Mouse (Mus musculus) liver, embryonic 14.5 days (tissue): ENCODE data around the gene Zfp276. TPM values are rescaled to one million over a fixed set of nuclear protein-coding genes. Genes with fewer than 3 reads are reported as not detected.
A peak's percentile ranks its signal among the peaks of the same experiment; 100 is the strongest.
"Not testable (repeated sequence)": the region's sequence is repeated elsewhere in the genome, so short reads cannot be mapped to it uniquely, and the experiment has no call there.

ENCODE experiments used
- ATAC-seq: fragments of 200-750 bp; cut with Nextera tagmentation; 2 replicates; pipeline ENCODE4 v1.8.0; 2017; ENCODE audit warnings: moderate number of reproducible peaks, mild to moderate bottlenecking, moderate library complexity; ENCODE audit not compliant: insufficient read depth
- DNase-seq, 3 experiments: peaks; one replicate each; pipeline ENCODE4 v3.0.0-alpha.2; 2012 to 2013; ENCODE audit warnings: low read depth in 3 of 3, low spot score in 3 of 3
- H3K27ac ChIP-seq: fragments of 300-500 bp; sonication (generic); 2 replicates; pipeline ENCODE4 v1.5.1; 2014; ENCODE audit warnings: moderate library complexity, mild to moderate bottlenecking, control low read depth, inconsistent platforms
- H3K27me3 ChIP-seq: fragments of 300-500 bp; sonication (generic); 2 replicates; pipeline ENCODE4 v1.6.1; 2014; ENCODE audit warnings: mild to moderate bottlenecking, low read length, moderate library complexity; ENCODE audit not compliant: control insufficient read depth, insufficient read depth
- H3K36me3 ChIP-seq: fragments of 300-500 bp; sonication (generic); replicated peaks from 2 replicates; pipeline ENCODE4 v1.6.1; 2014; ENCODE audit warnings: low read depth; ENCODE audit not compliant: control insufficient read depth, insufficient read depth
- H3K4me1 ChIP-seq, 2 experiments: fragments of 200-500 bp in 1 of 2; fragments of 300-500 bp in 1 of 2; sonication (generic) in 1 of 2; replicated peaks; 2 replicates each; pipeline ENCODE4 v1.6.1; 2012 to 2014; ENCODE audit warnings: antibody characterized with exemption in 1 of 2, inconsistent platforms in 1 of 2, low read length in 1 of 2; ENCODE audit not compliant: control insufficient read depth in 2 of 2, insufficient read depth in 2 of 2
- H3K4me2 ChIP-seq: fragments of 300-500 bp; sonication (generic); 2 replicates; pipeline ENCODE4 v1.6.1; 2014; ENCODE audit warnings: low read depth, mild to moderate bottlenecking, control low read depth, moderate library complexity
- H3K4me3 ChIP-seq, 2 experiments: fragments of 200-500 bp in 1 of 2; fragments of 300-500 bp in 1 of 2; sonication (generic) in 1 of 2; 2 replicates each; pipeline ENCODE4 v1.5.1; 2012 to 2014; ENCODE audit warnings: low read depth in 2 of 2, low read length in 2 of 2, mild to moderate bottlenecking in 2 of 2, control low read depth in 1 of 2, inconsistent platforms in 1 of 2, moderate library complexity in 1 of 2; ENCODE audit not compliant: insufficient read depth in 1 of 2
- H3K9ac ChIP-seq: fragments of 300-500 bp; sonication (generic); replicated peaks from 2 replicates; pipeline ENCODE4 v1.6.1; 2014; ENCODE audit warnings: mild to moderate bottlenecking, control low read depth, moderate library complexity
- H3K9me3 ChIP-seq: fragments of 300-500 bp; sonication (generic); 2 replicates; pipeline ENCODE4 v1.6.1; 2016; ENCODE audit warnings: low read length, mixed read lengths; ENCODE audit not compliant: control insufficient read depth
- CTCF ChIP-seq: IDR thresholded peaks from 2 replicates; pipeline ENCODE4 v1.5.1; 2016; ENCODE audit warnings: antibody characterized with exemption, low read depth, control low read depth
- EP300 ChIP-seq: IDR thresholded peaks from 2 replicates; pipeline ENCODE4 v1.6.1; 2016; ENCODE audit warnings: antibody characterized with exemption, low read depth
- WGBS: fragments of 180-500 bp; shearing (Covaris S2); extraction: QIAGEN DNeasy Blood & Tissue Kit; methylation state at CpG from one replicate; pipeline ENCODE4 v1.1.7; 2014; ENCODE audit not compliant: insufficient replicate concordance; 5-methylcytosine and 5-hydroxymethylcytosine counted together
- polyA plus RNA-seq, 2 experiments: library from polyadenylated mRNA; depleted of rRNA in 1 of 2; stranded (reverse) in 1 of 2; unstranded in 1 of 2; fragments of >200 nt; fragmentation: Nextera tagmentation in 1 of 2; extraction: Ambion mirVana in 1 of 2; gene quantifications; 2 replicates each; pipeline versions ENCODE4 v1.2.1 to v1.2.3; 2012 to 2014

The Zfp276 gene
- polyA plus RNA-seq, 2 experiments = 4.7 to 8.4 TPM

DNA sequence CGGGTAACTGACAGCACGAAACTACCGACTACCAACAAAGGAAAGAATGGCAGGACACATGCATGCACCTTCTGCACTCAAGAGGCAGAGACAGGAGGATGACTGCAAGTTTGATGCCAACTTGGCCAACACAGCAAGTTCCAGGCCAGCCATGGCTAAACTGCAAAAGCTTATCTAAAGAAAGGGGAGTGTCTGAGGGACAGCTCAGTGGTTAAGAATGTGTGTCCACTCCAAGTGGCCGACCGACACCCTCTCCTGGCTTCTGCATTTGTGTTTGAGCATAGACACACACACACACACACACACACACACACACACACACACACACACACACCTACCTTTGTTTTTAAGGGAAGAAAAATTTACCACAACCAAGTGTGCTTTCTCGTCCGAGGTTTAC is 24.4 kb downstream of the Zfp276 start:
- DNase-seq (no peak), ATAC-seq (no peak)
- TF ChIP-seq CTCF (no peak), EP300 (no peak)
- 70% methylated on average over 7 of the region's 7 CpGs for WGBS
- Histone ChIP-seq H3K9me3 (no peaks in the 10 kb centered on the region), H3K36me3 (peaks cover 7% of the 10 kb centered on the region), H3K27me3 (no peaks in the 10 kb centered on the region), H3K4me3 (no peak overlapping the region), H3K4me2 (no peak overlapping the region), H3K4me1 (no peaks in the 10 kb centered on the region), H3K9ac (no peak overlapping the region), H3K27ac (no peak overlapping the region)

DNA sequence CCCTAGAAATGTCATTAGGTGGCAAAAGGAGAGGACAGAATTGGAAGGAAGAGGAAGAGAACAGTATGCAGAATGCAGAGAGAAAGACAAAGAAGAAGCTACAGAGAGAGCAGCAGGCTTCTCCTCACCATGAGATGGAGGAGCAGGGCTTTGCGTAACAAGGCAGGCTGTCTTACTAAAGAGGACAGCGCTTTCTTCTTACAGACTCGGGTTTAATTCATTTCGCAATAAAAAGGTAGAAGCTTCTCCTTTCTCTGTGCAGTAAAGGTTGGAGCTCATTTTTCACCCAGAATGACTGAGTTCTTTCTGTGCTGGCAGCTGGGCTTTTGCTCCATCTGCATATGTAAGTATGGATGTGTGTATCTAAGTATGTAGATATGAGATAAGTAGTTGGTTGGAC is 25.8 kb downstream of the Zfp276 start:
- H3K36me3 ChIP-seq = peaks cover 2% of the 10 kb centered on the region
- TF ChIP-seq EP300 (no peak), CTCF (no peak)
- no peaks in the 10 kb centered on the region for H3K9me3 ChIP-seq
- no peak overlapping the region for H3K4me2 ChIP-seq
- no peak overlapping the region for H3K9ac ChIP-seq
- H3K27ac ChIP-seq = no peak overlapping the region
- ATAC-seq = no peak
- H3K4me3 ChIP-seq = no peak overlapping the region
- no peaks in the 10 kb centered on the region for H3K4me1 ChIP-seq
- WGBS = 76% methylated on average over 4 of the region's 4 CpGs
- no peak for DNase-seq
- no peaks in the 10 kb centered on the region for H3K27me3 ChIP-seq

DNA sequence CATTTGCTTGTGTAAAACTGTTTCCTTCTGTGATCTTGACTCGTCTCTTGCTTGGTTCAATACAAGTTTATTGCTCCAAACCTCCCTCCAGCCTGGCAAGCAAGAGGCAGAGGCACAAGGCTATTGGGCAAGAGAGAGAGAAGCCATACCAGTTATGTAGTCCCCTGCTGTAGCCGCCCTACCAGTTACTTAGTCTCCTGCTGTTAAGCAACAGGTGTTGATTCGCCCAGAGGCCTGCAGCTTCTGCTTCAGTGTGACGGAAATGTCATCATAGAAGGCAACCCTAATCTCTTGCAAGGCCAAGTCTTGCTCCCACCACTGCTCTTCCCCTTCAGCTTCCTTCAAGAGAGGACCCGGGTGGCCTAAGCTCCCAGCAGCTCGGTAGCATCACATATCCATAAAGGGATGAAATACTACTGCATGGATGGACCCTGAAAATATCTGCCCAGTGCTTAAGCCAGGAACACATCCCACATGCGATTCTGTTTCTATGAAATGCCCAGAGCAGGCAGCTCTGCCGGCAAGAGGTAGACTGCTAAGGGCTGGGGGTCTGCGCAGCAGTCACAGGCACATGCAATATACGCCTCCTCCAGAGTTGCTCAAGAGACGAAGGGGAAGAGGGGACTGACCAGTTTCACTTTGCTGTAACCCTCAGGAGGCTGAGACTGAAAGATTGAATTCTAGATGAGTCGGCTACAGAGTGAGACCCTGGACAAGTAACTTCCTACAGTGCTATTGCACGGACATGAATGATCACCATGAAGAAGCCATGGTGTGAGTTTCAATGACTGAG is 26.5 kb downstream of the Zfp276 start:
- 75% methylated on average over 13 of the region's 13 CpGs for WGBS

DNA sequence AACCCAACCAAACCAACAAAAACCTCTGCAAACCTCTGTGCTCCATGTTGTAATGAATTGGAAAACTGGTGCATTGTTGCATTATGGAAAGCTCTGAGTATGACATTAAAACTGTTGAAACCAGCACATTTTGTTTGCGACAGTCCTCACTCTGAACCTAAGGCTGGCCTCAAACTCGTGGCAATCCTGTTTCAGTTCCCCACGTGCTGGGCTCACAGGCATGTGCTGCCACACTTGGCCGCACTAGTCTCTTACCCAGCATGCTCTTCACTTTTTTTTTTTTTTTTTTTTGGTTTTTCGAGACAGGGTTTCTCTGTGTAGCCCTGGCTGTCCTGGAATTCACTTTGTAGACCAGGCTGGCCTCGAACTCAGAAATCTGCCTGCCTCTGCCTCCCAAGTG is 29.0 kb downstream of the Zfp276 start:
- H3K36me3 ChIP-seq, H3K4me3 ChIP-seq, ATAC-seq, H3K9me3 ChIP-seq, DNase-seq, H3K27ac ChIP-seq, H3K4me2 ChIP-seq, H3K27me3 ChIP-seq, H3K9ac ChIP-seq, H3K4me1 ChIP-seq: not testable (repeated sequence)
- 80% methylated on average over 5 of the region's 6 CpGs for WGBS

More for the DNA sequence above, 26.5 kb downstream of the Zfp276 start:
- Histone ChIP-seq H3K9me3 (no peaks in the 10 kb centered on the region), H3K4me2 (no peak overlapping the region), H3K27ac (no peak overlapping the region), H3K27me3 (no peaks in the 10 kb centered on the region), H3K9ac (no peak overlapping the region), H3K4me3 (no peak overlapping the region), H3K36me3 (peaks cover 2% of the 10 kb centered on the region), H3K4me1 (no peaks in the 10 kb centered on the region)
- TF ChIP-seq EP300 (no peak), CTCF (no peak)
- no peak for ATAC-seq
- DNase-seq = peak in 2 of 3 experiments; percentile 6 to 7

DNA sequence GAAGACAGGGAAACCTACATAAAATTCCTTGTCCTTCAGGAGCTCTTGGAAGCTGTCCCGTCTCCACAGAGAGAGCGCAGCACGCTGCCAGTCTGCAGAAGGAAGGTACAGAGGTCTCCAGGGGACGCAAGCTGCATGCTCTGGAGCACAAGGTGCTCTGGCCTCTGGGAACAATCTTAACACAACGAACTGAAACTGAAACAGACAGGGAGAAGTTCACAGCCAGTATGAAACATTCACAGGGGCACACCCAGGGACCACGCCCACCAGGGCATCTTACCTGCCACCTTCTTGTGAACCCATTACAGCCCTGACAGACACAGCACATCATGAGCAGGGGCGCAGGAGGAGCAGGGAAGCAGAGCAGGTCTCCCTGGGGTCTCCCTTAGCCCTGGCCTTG is 30.0 kb downstream of the Zfp276 start:
- Histone ChIP-seq H3K4me1 (no peaks in the 10 kb centered on the region), H3K9ac (no peak overlapping the region), H3K27me3 (no peaks in the 10 kb centered on the region), H3K4me2 (no peak overlapping the region), H3K36me3 (peaks cover 2% of the 10 kb centered on the region), H3K9me3 (no peaks in the 10 kb centered on the region), H3K4me3 (no peak overlapping the region), H3K27ac (no peak overlapping the region)
- DNase-seq = no peak
- ATAC-seq = no peak
- 76% methylated on average over 7 of the region's 7 CpGs for WGBS
- no peak for TF ChIP-seq EP300
